Mouse (Mus musculus) spleen, adult 18-20 months (tissue): ENCODE data around the gene Wbp11.
A peak's percentile ranks its signal among the peaks of the same experiment; 100 is the strongest.

Experiments used
- DNase-seq, 2 experiments: peaks; one replicate each; pipeline ENCODE4 v3.0.0; 2022; ENCODE audit warnings: mixed read lengths in 2 of 2

The Wbp11 gene

GRCm38 (mm10) chr6:136835352-136835751, 7.3 kb upstream of the Wbp11 start, which contains the start of gene Smco3:
TSS of gene Smco3 (minus strand) at chr6:136835452.
- DNase-seq: no peak

GRCm38 (mm10) chr6:136831712-136832111, 3.7 kb upstream of the Wbp11 start:
- DNase-seq: no peak

GRCm38 (mm10) chr6:136828681-136829080, 648 bp upstream of the Wbp11 start:
- DNase-seq: no peak

- DNase-seq: no peak
These were observed 535 bp downstream of the Wbp11 start, which contains the start of gene BC049715 for GRCm38 (mm10) chr6:136827516-136827880. TSS of gene BC049715 (plus strand) at chr6:136827626.

- DNase-seq: no peak
These were observed 917 bp downstream of the Wbp11 start for GRCm38 (mm10) chr6:136827116-136827515.

- no peak for DNase-seq
These were observed 3.0 kb downstream of the Wbp11 start for GRCm38 (mm10) chr6:136824987-136825386.

- no peak for DNase-seq
These were observed 6.9 kb downstream of the Wbp11 start for GRCm38 (mm10) chr6:136821086-136821485.

GRCm38 (mm10) chr6:136820381-136820780, 7.7 kb downstream of the Wbp11 start:
- no peak for DNase-seq

GRCm38 (mm10) chr6:136817549-136817948, 10.5 kb downstream of the Wbp11 start:
- no peak for DNase-seq

- no peak for DNase-seq
These were observed 11.2 kb downstream of the Wbp11 start for GRCm38 (mm10) chr6:136816826-136817225.

- no peak for DNase-seq
These were observed 12.7 kb downstream of the Wbp11 start for GRCm38 (mm10) chr6:136815381-136815780.

- no peak for DNase-seq
These were observed 14.9 kb downstream of the Wbp11 start for GRCm38 (mm10) chr6:136813117-136813516.

- DNase-seq: no peak
These were observed 16.8 kb downstream of the Wbp11 start for GRCm38 (mm10) chr6:136811196-136811595.

GRCm38 (mm10) chr6:136809673-136810072, 18.4 kb downstream of the Wbp11 start:
- no peak for DNase-seq

GRCm38 (mm10) chr6:136809077-136809476, 19.0 kb downstream of the Wbp11 start:
- DNase-seq: peak in 1 of 2 experiments; percentile 46

GRCm38 (mm10) chr6:136808631-136809046, 19.4 kb downstream of the Wbp11 start:
- DNase-seq: no peak

- DNase-seq: peak; percentile 96 to 97
These were observed 20.0 kb downstream of the Wbp11 start, which contains the start of gene H2afj for GRCm38 (mm10) chr6:136808014-136808417. TSS of gene H2afj (plus strand) at chr6:136808244.

GRCm38 (mm10) chr6:136807395-136808013, 20.5 kb downstream of the Wbp11 start:
- no peak for DNase-seq

- no peak for DNase-seq
These were observed 21.2 kb downstream of the Wbp11 start for GRCm38 (mm10) chr6:136806819-136807218.

GRCm38 (mm10) chr6:136805409-136805775, 22.6 kb downstream of the Wbp11 start:
- no peak for DNase-seq

- DNase-seq: no peak
These were observed 23.2 kb downstream of the Wbp11 start for GRCm38 (mm10) chr6:136804705-136805408.

GRCm38 (mm10) chr6:136803739-136804633, 24.0 kb downstream of the Wbp11 start, which contains the start of gene Hist4h4:
TSS of gene Hist4h4 (minus strand) at chr6:136804415.
- DNase-seq: peak; percentile 90 to 98

- no peak for DNase-seq
These were observed 24.8 kb downstream of the Wbp11 start for GRCm38 (mm10) chr6:136803093-136803738.
